Mouse (Mus musculus) gastrocnemius, postnatal 14 days (tissue): ENCODE data around the gene Igfbp3. TPM values are rescaled to one million over a fixed set of nuclear protein-coding genes. Genes with fewer than 3 reads are reported as not detected.
"Not testable (repeated sequence)": the region's sequence is repeated elsewhere in the genome, so short reads cannot be mapped to it uniquely, and the experiment has no call there.

ENCODE experiments used
- DNase-seq: peaks from one replicate; pipeline ENCODE4 v3.0.0; 2021; ENCODE audit warnings: mixed read lengths
- intact Hi-C: fragments of 180-260 bp; cut with DNase I; formaldehyde crosslinking; loops from one replicate; pipeline ENCODE4 v1.15.1; 2025; ENCODE audit warnings: low total_unique reads
- long read RNA-seq, 2 experiments: library from polyadenylated mRNA; stranded (forward); transcript quantifications; one replicate each; pipeline ENCODE4 v2.0.0; 2021
- total RNA-seq, 2 experiments: library from RNA; stranded (reverse); gene quantifications; 2 replicates each; pipeline ENCODE4 v1.2.3; 2021

The Igfbp3 gene
- 10 to 100 TPM; 58.5 to 67.5 TPM for total RNA-seq
- long read RNA-seq, experiment 1, transcript Igfbp3-201 (5 exons, 2,421 nt): major isoform, 76 of 79 reads
- long read RNA-seq, experiment 1, partial matches to known transcripts: 3 of 79 reads
- long read RNA-seq, experiment 1, other reads (novel, unspliced or antisense): 0 of 79 reads
- long read RNA-seq, experiment 2, transcript Igfbp3-201 (5 exons, 2,421 nt): major isoform, 101 of 105 reads
- long read RNA-seq, experiment 2, partial matches to known transcripts: 4 of 105 reads
- long read RNA-seq, experiment 2, other reads (novel, unspliced or antisense): 0 of 105 reads

GRCm38 (mm10) chr11:7213501-7214341 lies at the start of gene Igfbp3:
Gene Igfbp3, minus strand, starts transcription at chr11:7213923.
- DNase-seq: peak; percentile 68
- intact Hi-C loops: loop anchor here (5.0 to 10.0 kb wide), 4 partner anchors 354 to 1194 kb away; no protein-coding TSS in a partner anchor

- intact Hi-C loops: no loop called here
- DNase-seq: no peak
Measured at GRCm38 (mm10) chr11:7250870-7251269, 37.1 kb upstream of the Igfbp3 start.

- intact Hi-C loops: no loop called here
- no peak for DNase-seq
Measured at GRCm38 (mm10) chr11:7250415-7250814, 36.7 kb upstream of the Igfbp3 start.

GRCm38 (mm10) chr11:7244782-7245181 lies 31.1 kb upstream of the Igfbp3 start:
- DNase-seq: no peak
- intact Hi-C loops: no loop called here

- intact Hi-C loops: no loop called here
Measured at GRCm38 (mm10) chr11:7239041-7239740, 25.5 kb upstream of the Igfbp3 start.

GRCm38 (mm10) chr11:7238546-7238945 lies 24.8 kb upstream of the Igfbp3 start:
- intact Hi-C loops: no loop called here
- no peak for DNase-seq

More at GRCm38 (mm10) chr11:7239041-7239740, 25.5 kb upstream of the Igfbp3 start:
- DNase-seq: no peak

GRCm38 (mm10) chr11:7237712-7238111 lies 24.0 kb upstream of the Igfbp3 start:
- intact Hi-C loops: no loop called here

GRCm38 (mm10) chr11:7236751-7237150 lies 23.0 kb upstream of the Igfbp3 start:
- no peak for DNase-seq
- intact Hi-C loops: no loop called here

More at GRCm38 (mm10) chr11:7237712-7238111, 24.0 kb upstream of the Igfbp3 start:
- DNase-seq: no peak

GRCm38 (mm10) chr11:7234981-7235609 lies 21.4 kb upstream of the Igfbp3 start:
- DNase-seq: no peak
- intact Hi-C loops: no loop called here

GRCm38 (mm10) chr11:7234436-7234835 lies 20.7 kb upstream of the Igfbp3 start:
- DNase-seq: no peak
- intact Hi-C loops: no loop called here

GRCm38 (mm10) chr11:7233333-7233732 lies 19.6 kb upstream of the Igfbp3 start:
- DNase-seq: no peak
- intact Hi-C loops: no loop called here

GRCm38 (mm10) chr11:7231958-7232357 lies 18.2 kb upstream of the Igfbp3 start:
- DNase-seq: no peak
- intact Hi-C loops: no loop called here

GRCm38 (mm10) chr11:7230000-7230399 lies 16.3 kb upstream of the Igfbp3 start:
- intact Hi-C loops: no loop called here
- no peak for DNase-seq

- intact Hi-C loops: no loop called here
- DNase-seq: no peak
Measured at GRCm38 (mm10) chr11:7228107-7228506, 14.4 kb upstream of the Igfbp3 start.

GRCm38 (mm10) chr11:7226810-7227550 lies 13.3 kb upstream of the Igfbp3 start:
- DNase-seq: no peak

GRCm38 (mm10) chr11:7226200-7226599 lies 12.5 kb upstream of the Igfbp3 start:
- intact Hi-C loops: no loop called here
- DNase-seq: peak; percentile 16

More at GRCm38 (mm10) chr11:7226810-7227550, 13.3 kb upstream of the Igfbp3 start:
- intact Hi-C loops: no loop called here

- DNase-seq, intact Hi-C loops: not testable (repeated sequence)
Measured at GRCm38 (mm10) chr11:7221826-7222225, 8.1 kb upstream of the Igfbp3 start.

- peak; percentile 77 for DNase-seq
- intact Hi-C loops: loop anchor here (5.0 to 10.0 kb wide), 3 partner anchors 122 to 1032 kb away; no protein-coding TSS in a partner anchor
Measured at GRCm38 (mm10) chr11:7215703-7216102, 2.0 kb upstream of the Igfbp3 start.

- intact Hi-C loops: loop anchor here (5.0 to 10.0 kb wide), 6 partner anchors 123 to 1193 kb away; no protein-coding TSS in a partner anchor
Measured at GRCm38 (mm10) chr11:7214761-7215160, 1.0 kb upstream of the Igfbp3 start.

More at GRCm38 (mm10) chr11:7214761-7215160, 1.0 kb upstream of the Igfbp3 start:
- peak; percentile 64 for DNase-seq
